Mouse (Mus musculus) limb, embryonic 13.5 days (tissue): Measurements from ENCODE around the gene Csmd2. TPM values are rescaled to one million over a fixed set of nuclear protein-coding genes. Genes with fewer than 3 reads are reported as not detected.

ENCODE experiments used
- ATAC-seq: fragments of 200-750 bp; cut with Nextera tagmentation; 2 replicates; pipeline ENCODE4 v1.8.0; 2017; ENCODE audit warnings: low read depth, moderate number of reproducible peaks, moderate TSS enrichment; ENCODE audit not compliant: low FRiP score
- H3K27ac ChIP-seq: fragments of 300-500 bp; sonication (generic); 2 replicates; pipeline ENCODE4 v1.5.1; 2015; ENCODE audit warnings: inconsistent platforms, mild to moderate bottlenecking, moderate library complexity
- H3K27me3 ChIP-seq: fragments of 300-500 bp; sonication (generic); 2 replicates; pipeline ENCODE4 v1.6.1; 2015; ENCODE audit warnings: mild to moderate bottlenecking, inconsistent platforms
- H3K36me3 ChIP-seq: fragments of 300-500 bp; sonication (generic); 2 replicates; pipeline ENCODE4 v1.6.1; 2015; ENCODE audit warnings: inconsistent platforms, mild to moderate bottlenecking, moderate library complexity
- H3K4me1 ChIP-seq: fragments of 300-500 bp; sonication (generic); 2 replicates; pipeline ENCODE4 v1.6.1; 2015; ENCODE audit warnings: inconsistent platforms
- H3K4me2 ChIP-seq: fragments of 300-500 bp; sonication (generic); replicated peaks from 2 replicates; pipeline ENCODE4 v1.6.1; 2015; ENCODE audit warnings: inconsistent platforms, mild to moderate bottlenecking, moderate library complexity
- H3K4me3 ChIP-seq: fragments of 300-500 bp; sonication (generic); 2 replicates; pipeline ENCODE4 v1.5.1; 2015; ENCODE audit warnings: moderate library complexity, mild to moderate bottlenecking, inconsistent platforms
- H3K9ac ChIP-seq: fragments of 300-500 bp; sonication (generic); 2 replicates; pipeline ENCODE4 v1.6.1; 2015; ENCODE audit warnings: mild to moderate bottlenecking, inconsistent platforms
- H3K9me3 ChIP-seq: fragments of 300-500 bp; sonication (generic); 2 replicates; pipeline ENCODE4 v1.6.1; 2016; ENCODE audit warnings: inconsistent platforms
- WGBS: fragments of 180-500 bp; shearing (Covaris S2); methylation state at CpG from one replicate; pipeline ENCODE4 v1.1.7; 2015; 5-methylcytosine and 5-hydroxymethylcytosine counted together
- polyA plus RNA-seq: library from polyadenylated mRNA; unstranded; fragments of >200 nt; fragmentation: Nextera tagmentation; extraction: Ambion mirVana; gene quantifications from 2 replicates; pipeline ENCODE4 v1.2.1, GENCODE M21; 2015

The Csmd2 gene
- polyA plus RNA-seq, 1 experiment from 2014 or later, result 0.14 TPM

DNA sequence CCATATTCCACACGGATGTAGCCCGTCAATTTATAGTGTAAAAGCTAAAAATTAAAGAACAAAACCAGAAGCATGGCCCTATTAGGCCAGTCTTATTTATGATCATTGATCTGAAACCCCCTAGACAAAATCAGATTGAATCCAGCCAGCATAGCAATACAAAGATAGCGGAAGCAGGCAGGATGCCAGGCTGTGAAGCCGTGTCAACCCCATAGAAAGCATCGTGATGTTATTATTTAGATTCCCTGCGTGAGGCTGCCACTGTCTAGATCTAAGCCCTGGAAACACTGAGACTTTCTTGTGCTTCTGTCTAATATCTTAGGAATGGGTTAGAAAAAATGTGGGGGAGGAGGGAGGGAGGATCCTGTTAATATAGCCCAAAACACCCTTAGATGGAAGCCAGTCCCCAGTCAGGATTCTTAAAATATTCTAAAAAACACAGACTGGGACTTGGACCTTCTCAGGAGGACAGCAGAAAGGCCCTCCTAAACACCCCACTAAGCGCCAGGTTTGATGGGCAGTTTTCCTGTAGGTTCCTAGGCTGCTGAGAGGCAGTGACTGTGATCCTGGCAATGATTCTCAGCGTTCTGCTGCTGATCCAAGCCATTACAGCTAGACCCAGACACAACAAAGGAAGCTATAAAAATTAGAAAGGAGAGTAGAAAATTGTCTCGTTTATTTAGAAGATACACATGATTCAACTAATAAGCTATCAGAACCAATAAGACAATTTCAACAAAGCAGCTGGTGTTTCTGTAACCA lies 419.6 kb downstream of the Csmd2 start:
- WGBS, result 77% methylated on average over 9 of the region's 9 CpGs
- H3K4me3 ChIP-seq, result no peak overlapping the region

DNA sequence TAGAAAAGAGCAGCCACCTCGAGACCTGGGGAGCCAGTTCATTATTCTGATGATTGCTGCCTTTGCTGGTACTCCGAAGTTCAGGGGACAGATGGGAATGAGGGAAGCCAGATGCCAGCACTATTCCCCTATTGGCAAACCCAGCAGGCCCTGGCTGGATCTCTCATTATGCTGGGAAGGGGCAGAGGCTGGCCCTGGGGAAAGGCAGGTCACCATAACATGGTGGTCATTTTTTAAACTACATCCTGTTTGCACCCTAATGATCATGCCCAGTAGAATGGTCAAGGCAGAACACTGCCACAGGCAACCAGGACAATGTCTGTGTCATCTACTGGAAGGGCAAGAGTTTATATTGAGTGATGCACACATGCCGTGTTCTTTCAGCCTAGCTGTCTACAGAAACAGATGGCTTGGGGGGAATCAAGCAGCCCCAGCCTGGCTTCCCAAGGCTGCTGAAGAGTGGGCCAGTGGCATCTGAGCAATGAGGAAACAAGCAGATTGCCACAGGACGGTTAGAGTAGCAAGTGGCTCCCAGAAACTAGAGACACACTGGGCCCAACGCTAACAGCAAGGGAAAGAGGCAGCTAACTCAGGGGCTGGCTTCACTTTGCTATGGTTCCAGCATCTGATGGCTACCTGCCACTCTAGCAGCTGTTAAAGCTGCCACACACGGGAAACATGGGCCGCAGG lies 424.4 kb downstream of the Csmd2 start:
- 74% methylated on average over 7 of the region's 7 CpGs for WGBS
- Histone ChIP-seq H3K27ac (no peak overlapping the region), H3K4me1 (no peaks in the 10 kb centered on the region), H3K4me2 (no peak overlapping the region), H3K9ac (no peak overlapping the region), H3K36me3 (no peaks in the 10 kb centered on the region), H3K27me3 (no peaks in the 10 kb centered on the region), H3K4me3 (no peak overlapping the region), H3K9me3 (no peaks in the 10 kb centered on the region)
- ATAC-seq, result no peak

More for the DNA sequence above, 419.6 kb downstream of the Csmd2 start:
- Histone ChIP-seq H3K27me3 (no peaks in the 10 kb centered on the region), H3K9me3 (no peaks in the 10 kb centered on the region), H3K4me2 (no peak overlapping the region), H3K36me3 (no peaks in the 10 kb centered on the region), H3K4me1 (no peaks in the 10 kb centered on the region), H3K27ac (no peak overlapping the region), H3K9ac (no peak overlapping the region)
- no peak for ATAC-seq

DNA sequence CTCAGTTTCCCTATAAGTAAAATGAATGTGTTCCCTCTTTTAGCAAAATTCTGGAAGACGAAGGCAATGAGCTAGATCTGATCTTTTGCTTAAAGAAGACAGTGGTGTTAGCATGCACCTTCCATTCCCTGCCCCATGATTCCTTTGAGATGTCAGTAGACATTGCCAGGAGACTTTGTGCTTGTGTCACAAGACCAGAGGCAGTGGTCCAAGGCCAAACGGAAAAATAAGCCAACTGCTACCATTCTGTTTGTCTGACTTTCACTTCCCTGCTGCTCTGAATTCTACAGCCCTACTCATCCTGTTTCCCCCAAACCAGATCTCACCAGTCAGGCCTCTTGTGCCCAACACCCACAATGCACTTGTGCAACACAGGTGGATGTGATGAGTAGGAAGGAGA lies 427.1 kb downstream of the Csmd2 start:
- WGBS, result 81% methylated on average over 2 of the region's 2 CpGs
- no peak overlapping the region for H3K27ac ChIP-seq

DNA sequence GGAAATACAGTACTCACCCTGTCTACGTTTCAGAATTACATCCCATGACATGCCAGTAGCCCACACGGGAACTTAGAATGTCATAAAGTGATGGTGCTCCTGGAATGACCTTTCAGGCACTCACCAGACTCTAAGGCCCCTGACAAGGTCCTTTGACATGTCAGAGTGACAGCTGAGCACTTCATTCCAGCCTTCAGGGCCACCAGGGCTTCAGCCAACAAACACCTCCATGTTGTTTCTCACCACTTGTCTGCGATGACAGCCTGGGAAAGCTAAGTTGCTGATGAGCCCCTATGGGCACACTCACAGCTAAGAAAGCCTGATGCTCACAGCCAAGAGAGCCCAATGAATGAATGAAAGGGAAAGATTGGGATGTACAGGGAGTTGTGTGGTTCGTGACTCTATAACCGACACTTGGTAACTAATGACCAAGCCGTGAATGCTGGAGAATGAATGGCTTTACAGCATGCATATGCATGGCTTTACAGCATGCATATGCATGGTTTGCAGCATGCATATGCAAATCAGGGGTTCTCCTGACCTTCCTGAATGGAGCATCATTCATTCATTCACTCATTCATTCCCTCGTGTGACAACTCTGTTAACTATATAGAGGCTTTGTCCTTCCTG lies 432.4 kb downstream of the Csmd2 start:
- no peaks in the 10 kb centered on the region for H3K4me1 ChIP-seq
- no peak for ATAC-seq
- H3K4me2 ChIP-seq, result no peak overlapping the region
- no peak overlapping the region for H3K9ac ChIP-seq
- H3K27me3 ChIP-seq, result no peaks in the 10 kb centered on the region
- no peak overlapping the region for H3K27ac ChIP-seq
- H3K9me3 ChIP-seq, result no peaks in the 10 kb centered on the region
- no peaks in the 10 kb centered on the region for H3K36me3 ChIP-seq
- H3K4me3 ChIP-seq, result no peak overlapping the region
- 79% methylated on average over 7 of the region's 7 CpGs for WGBS

More for the DNA sequence above, 427.1 kb downstream of the Csmd2 start:
- Histone ChIP-seq H3K9me3 (no peaks in the 10 kb centered on the region), H3K9ac (no peak overlapping the region), H3K27me3 (no peaks in the 10 kb centered on the region), H3K4me1 (no peaks in the 10 kb centered on the region), H3K4me3 (no peak overlapping the region), H3K36me3 (no peaks in the 10 kb centered on the region), H3K4me2 (no peak overlapping the region)
- no peak for ATAC-seq

DNA sequence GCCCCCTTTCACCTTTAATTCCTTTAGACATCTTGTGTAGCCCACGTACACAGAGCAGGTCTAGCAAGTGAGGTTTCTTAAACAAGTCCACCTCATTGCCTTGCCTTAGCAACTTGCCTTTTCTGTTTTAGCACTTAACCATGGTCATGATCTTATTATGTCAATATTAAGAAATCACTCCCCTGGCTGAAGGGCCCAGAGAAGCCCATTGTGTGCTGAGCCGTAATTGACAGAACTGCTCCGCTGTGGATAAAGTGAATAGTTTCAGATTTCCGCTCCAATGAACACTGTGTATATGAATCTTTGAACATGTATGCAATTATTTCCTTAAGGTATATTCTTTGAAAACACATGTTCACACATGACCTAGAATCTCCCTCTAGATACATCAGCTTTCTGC lies 434.8 kb downstream of the Csmd2 start:
- no peak overlapping the region for H3K4me2 ChIP-seq
- H3K4me1 ChIP-seq, result no peaks in the 10 kb centered on the region
- H3K27me3 ChIP-seq, result no peaks in the 10 kb centered on the region
- no peak overlapping the region for H3K27ac ChIP-seq
- no peaks in the 10 kb centered on the region for H3K36me3 ChIP-seq
- H3K9me3 ChIP-seq, result no peaks in the 10 kb centered on the region
- 78% methylated on average over 4 of the region's 4 CpGs for WGBS
- H3K9ac ChIP-seq, result no peak overlapping the region
- ATAC-seq, result no peak
- no peak overlapping the region for H3K4me3 ChIP-seq

DNA sequence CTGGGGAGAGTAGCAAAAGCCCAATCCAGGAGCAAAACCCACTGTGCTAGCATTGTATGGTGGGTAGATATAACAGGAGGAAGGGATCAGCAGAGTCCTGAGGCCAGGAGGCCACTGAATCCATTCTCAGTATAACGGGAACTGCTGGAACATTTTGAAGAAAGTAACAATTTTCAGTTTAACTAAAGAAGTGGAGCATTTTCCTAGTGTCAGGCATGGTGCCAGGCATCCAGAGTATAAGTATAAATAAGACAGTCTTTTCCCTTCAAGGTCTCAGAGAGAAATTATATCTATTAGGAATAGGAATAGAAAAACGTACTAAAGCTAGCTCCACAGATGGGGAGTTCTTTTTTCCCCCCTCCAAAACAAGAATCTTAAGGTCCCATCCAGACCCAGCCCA lies 437.7 kb downstream of the Csmd2 start:
- Histone ChIP-seq H3K4me3 (no peak overlapping the region), H3K9ac (no peak overlapping the region), H3K27me3 (no peaks in the 10 kb centered on the region), H3K9me3 (no peaks in the 10 kb centered on the region), H3K36me3 (no peaks in the 10 kb centered on the region), H3K27ac (no peak overlapping the region), H3K4me1 (0 out of 2 replicates have a peak, but pooled peaks cover 2% of the 10 kb centered on the region), H3K4me2 (no peak overlapping the region)
- WGBS, result 78% methylated on average over 2 of the region's 2 CpGs
- ATAC-seq, result no peak

DNA sequence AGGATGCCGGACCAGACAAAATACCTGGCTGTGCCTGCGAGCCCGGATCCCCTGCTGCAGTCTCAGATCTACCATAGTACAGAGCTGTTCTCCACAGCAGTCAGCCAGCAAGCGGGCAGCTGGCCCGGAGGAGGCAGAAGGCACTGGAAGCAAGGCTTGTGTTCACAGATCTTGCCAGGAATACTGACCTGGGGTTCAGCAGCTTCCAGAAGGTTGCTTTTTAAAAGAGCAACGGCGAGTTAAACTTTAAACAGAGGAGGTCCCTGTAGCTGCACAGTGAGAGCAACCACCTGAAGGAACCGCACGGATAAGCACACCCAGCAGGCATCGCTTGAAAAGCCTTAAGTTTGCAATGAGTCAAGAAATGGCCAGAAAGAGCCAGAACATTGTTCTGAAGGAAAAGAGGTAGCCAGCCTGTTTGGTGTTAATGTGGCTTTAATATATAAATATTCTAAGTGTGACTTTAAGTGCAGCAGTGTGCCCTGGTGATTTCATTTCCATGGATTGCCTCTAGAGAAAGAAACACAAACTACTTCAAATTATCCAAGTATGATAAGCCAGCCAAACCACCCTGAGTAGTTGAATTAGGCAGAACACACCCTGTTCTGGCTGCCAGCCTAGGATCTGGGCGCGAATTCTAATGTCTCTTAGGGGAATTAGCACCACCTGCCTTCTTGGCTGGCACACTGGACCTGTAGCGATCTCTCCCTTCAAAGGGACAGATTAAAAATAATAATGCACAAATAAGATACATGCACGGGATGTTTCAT lies 439.8 kb downstream of the Csmd2 start:
- Histone ChIP-seq H3K27me3 (no peaks in the 10 kb centered on the region), H3K9ac (no peak overlapping the region), H3K27ac (no peak overlapping the region), H3K36me3 (no peaks in the 10 kb centered on the region), H3K4me3 (no peak overlapping the region), H3K9me3 (no peaks in the 10 kb centered on the region), H3K4me1 (0 out of 2 replicates have a peak, but pooled peaks cover 2% of the 10 kb centered on the region), H3K4me2 (no peak overlapping the region)
- no peak for ATAC-seq
- WGBS, result 85% methylated on average over 14 of the region's 14 CpGs

DNA sequence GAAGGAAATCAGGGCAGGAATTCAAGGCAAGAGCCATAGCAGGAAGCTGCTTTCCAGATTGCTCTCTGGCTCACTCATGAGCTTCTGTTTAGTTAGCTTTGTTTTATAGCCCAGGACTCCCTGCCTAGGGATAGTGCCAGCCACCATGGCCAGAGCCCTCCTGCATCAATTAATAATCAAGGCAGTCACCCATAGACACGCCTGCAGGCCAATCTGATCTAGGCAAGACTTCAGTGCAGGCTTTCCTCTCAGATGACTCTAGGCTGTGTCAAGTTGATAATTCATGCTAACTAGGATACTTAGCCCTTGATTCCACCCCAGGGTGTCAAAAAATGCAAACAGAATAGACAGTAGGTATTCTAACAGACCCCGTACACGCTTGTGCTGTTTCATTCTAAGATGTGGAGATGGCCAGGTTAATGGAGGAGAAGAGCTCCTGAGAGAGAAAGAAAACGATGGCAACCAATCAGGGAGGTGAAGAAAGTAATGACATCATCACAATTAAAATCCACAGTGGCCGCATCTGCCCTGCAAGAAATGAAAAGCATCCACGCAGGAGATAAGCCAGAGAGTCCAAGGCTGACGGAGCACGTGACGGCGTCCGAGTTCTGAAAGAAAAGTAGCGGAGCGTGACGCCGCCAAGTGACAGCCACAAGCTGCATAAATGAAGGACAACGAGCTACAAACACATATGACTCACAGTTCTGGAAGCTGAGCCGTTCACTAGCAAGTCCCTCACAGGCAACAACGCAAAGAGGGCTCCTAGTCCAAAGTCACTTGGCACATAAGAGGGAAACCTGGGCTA lies 440.8 kb downstream of the Csmd2 start:
- no peak for ATAC-seq
- 86% methylated on average over 18 of the region's 18 CpGs for WGBS
- no peaks in the 10 kb centered on the region for H3K9me3 ChIP-seq
- no peaks in the 10 kb centered on the region for H3K36me3 ChIP-seq
- no peak overlapping the region for H3K4me2 ChIP-seq
- no peak overlapping the region for H3K27ac ChIP-seq
- H3K4me1 ChIP-seq, result 0 out of 2 replicates have a peak, but pooled peaks cover 2% of the 10 kb centered on the region
- H3K9ac ChIP-seq, result no peak overlapping the region
- H3K4me3 ChIP-seq, result no peak overlapping the region
- H3K27me3 ChIP-seq, result no peaks in the 10 kb centered on the region

DNA sequence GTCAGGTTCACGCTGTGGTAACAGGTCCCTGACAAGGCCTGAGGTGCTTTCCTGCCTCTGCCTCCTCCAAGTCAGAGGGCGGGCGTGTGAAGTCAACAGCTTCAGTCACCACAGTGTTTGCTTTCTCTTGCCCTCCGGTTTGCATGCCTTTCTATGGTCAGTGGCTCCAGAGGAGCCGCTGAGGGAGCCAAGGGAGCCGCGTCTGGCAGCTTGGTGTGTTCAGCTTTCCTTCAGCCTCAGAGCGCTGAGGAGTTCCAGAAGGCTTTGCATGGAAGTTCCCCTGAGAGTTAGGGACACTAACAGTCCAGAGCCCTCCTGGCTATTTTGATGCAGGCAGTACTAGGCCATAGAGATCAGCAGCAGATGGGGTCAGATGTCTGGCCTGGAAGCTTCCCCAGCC lies 441.9 kb downstream of the Csmd2 start:
- Histone ChIP-seq H3K4me1 (0 out of 2 replicates have a peak, but pooled peaks cover 2% of the 10 kb centered on the region), H3K4me3 (no peak overlapping the region), H3K36me3 (no peaks in the 10 kb centered on the region), H3K27me3 (no peaks in the 10 kb centered on the region), H3K9me3 (no peaks in the 10 kb centered on the region), H3K9ac (no peak overlapping the region), H3K4me2 (no peak overlapping the region), H3K27ac (no peak overlapping the region)
- WGBS, result 81% methylated on average over 8 of the region's 8 CpGs
- ATAC-seq, result no peak

DNA sequence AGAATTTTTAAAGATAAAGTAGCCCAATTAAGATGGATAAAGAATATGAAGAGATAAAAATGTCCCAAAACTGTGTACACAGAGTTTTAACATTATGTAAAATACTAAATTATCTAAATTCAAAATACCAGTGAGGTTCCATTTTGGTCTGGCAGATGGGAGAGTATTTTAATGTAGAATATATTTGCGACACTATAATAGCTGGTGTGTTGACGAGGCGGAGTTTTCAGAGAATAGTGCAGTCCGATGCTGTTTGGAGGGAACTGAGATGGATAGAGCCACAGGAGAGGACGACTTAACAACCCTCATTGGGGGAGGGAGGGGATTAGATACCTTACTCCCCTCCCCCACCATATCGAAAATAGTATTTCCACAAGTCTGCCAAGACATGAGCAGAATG lies 452.9 kb downstream of the Csmd2 start:
- H3K9me3 ChIP-seq, result no peaks in the 10 kb centered on the region
- H3K27me3 ChIP-seq, result peaks cover 4% of the 10 kb centered on the region; the same call in 1 of the 2 replicates
- no peak overlapping the region for H3K4me2 ChIP-seq
- H3K4me1 ChIP-seq, result no peaks in the 10 kb centered on the region
- no peak for ATAC-seq
- WGBS, result 84% methylated on average over 6 of the region's 6 CpGs
- no peak overlapping the region for H3K27ac ChIP-seq
- H3K36me3 ChIP-seq, result no peaks in the 10 kb centered on the region
- H3K4me3 ChIP-seq, result no peak overlapping the region
- no peak overlapping the region for H3K9ac ChIP-seq

DNA sequence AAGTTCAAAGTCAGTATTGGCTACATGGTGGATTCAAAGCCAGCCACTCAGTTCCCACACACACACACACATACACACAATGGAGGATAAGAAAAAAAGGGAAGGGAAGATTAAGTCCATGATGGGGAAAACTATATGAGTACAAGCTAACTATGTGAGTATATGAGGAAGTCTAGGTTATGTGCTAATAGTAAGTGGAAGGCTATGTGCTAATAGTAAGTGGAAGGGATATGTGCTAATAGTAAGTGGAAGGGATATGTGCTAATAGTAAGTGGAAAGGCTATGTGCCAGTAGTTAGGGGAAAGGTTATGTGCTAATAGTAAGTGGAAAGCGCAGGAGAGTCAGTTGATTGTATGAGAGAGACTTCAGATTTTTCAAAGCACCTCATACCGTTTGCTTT lies 453.6 kb downstream of the Csmd2 start:
- Histone ChIP-seq H3K36me3 (no peaks in the 10 kb centered on the region), H3K27ac (no peak overlapping the region), H3K4me1 (no peaks in the 10 kb centered on the region), H3K9ac (no peak overlapping the region), H3K4me3 (no peak overlapping the region), H3K9me3 (no peaks in the 10 kb centered on the region), H3K4me2 (no peak overlapping the region), H3K27me3 (peaks cover 4% of the 10 kb centered on the region; the same call in 1 of the 2 replicates)
- 88% methylated on average over 2 of the region's 2 CpGs for WGBS
- no peak for ATAC-seq
